Mouse (Mus musculus): Measurements from ENCODE around the gene Ccr9.

DNA sequence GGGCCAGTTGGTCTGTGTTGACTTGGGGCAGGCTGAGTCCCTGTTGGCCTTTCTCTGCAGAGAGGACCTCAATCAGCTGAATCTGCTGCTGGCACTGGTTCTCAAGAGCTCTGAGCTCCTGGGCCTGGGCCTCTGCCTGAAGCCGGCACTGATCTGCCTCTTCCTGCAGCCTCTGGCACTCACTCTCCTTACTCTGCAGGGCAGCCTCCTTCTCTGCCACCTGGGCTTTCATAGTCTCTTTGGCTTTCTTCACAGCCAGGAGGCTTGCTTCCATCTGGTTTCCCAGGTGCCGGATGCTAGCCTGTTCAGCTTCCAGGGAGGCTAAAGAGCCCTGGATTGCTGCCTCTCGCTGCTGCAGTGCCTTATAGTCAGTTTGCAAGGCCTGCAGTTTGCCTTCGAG lies 150.7 kb downstream of the Ccr9 start:
- TF ChIP-seq CTCF (conservative IDR thresholded peaks at IDR 0.05; ENCODE audit: low read length) (no peak), POU5F1 (IDR thresholded peaks at IDR 0.05; ENCODE audit: borderline replicate concordance, low read length) (no peak)
